Mouse (Mus musculus): ENCODE data around the gene Thap11. TPM values are rescaled to one million over a fixed set of nuclear protein-coding genes. Genes with fewer than 3 reads are reported as not detected.

The Thap11 gene
- polyA plus RNA-seq, 1 experiment, result 22.6 TPM

GRCm38 (mm10) chr8:105892432-105892831, 37.5 kb downstream of the Thap11 start:
- Histone ChIP-seq H3K4me1 (ENCODE audit: control insufficient read depth, insufficient read depth, low read length) (no peaks in the 10 kb centered on the region), H3K4me3 (ENCODE audit: insufficient read depth, low read length) (no peak overlapping the region), H3K27ac (ENCODE audit: insufficient read depth, low read length) (no peak overlapping the region)
- no peak for TF ChIP-seq POLR2A (IDR thresholded peaks at IDR 0.05; ENCODE audit: low read depth, low read length)
- TF ChIP-seq CTCF (IDR thresholded peaks at IDR 0.05; ENCODE audit: borderline replicate concordance, insufficient read depth, low read length), result no peak

GRCm38 (mm10) chr8:105893339-105893738, 38.4 kb downstream of the Thap11 start, which contains the start of gene Nrn1l:
Gene Nrn1l, plus strand, starts transcription at chr8:105893567.
- TF ChIP-seq CTCF (IDR thresholded peaks at IDR 0.05; ENCODE audit: borderline replicate concordance, insufficient read depth, low read length) (no peak), POLR2A (IDR thresholded peaks at IDR 0.05; ENCODE audit: low read depth, low read length) (no peak)
- Histone ChIP-seq H3K27ac (ENCODE audit: insufficient read depth, low read length) (no peak within 1 kb of the TSS), H3K4me3 (ENCODE audit: insufficient read depth, low read length) (no peak within 1 kb of the TSS), H3K4me1 (ENCODE audit: control insufficient read depth, insufficient read depth, low read length) (no peaks in the 10 kb centered on the region)

- Histone ChIP-seq H3K4me3 (ENCODE audit: insufficient read depth, low read length) (no peak overlapping the region), H3K4me1 (ENCODE audit: control insufficient read depth, insufficient read depth, low read length) (peaks cover 4% of the 10 kb centered on the region), H3K27ac (ENCODE audit: insufficient read depth, low read length) (no peak overlapping the region)
- no peak for TF ChIP-seq CTCF (IDR thresholded peaks at IDR 0.05; ENCODE audit: borderline replicate concordance, insufficient read depth, low read length)
- no peak for TF ChIP-seq POLR2A (IDR thresholded peaks at IDR 0.05; ENCODE audit: low read depth, low read length)
Observed at GRCm38 (mm10) chr8:105897801-105898480, 43.0 kb downstream of the Thap11 start.

GRCm38 (mm10) chr8:105900180-105900940, 45.4 kb downstream of the Thap11 start, which contains the start of gene Pskh1:
Gene Pskh1, plus strand, starts transcription at chr8:105900441.
- TF ChIP-seq POLR2A (IDR thresholded peaks at IDR 0.05; ENCODE audit: low read depth, low read length) (peak; percentile 85), CTCF (IDR thresholded peaks at IDR 0.05; ENCODE audit: borderline replicate concordance, insufficient read depth, low read length) (no peak)
- Histone ChIP-seq H3K4me1 (ENCODE audit: control insufficient read depth, insufficient read depth, low read length) (peaks cover 4% of the 10 kb centered on the region), H3K4me3 (ENCODE audit: insufficient read depth, low read length) (peak within 1 kb of the TSS; percentile 96), H3K27ac (ENCODE audit: insufficient read depth, low read length) (peak within 1 kb of the TSS; percentile 56)

GRCm38 (mm10) chr8:105900941-105901616, 46.1 kb downstream of the Thap11 start:
- H3K4me3 ChIP-seq (ENCODE audit: insufficient read depth, low read length), result peak overlapping the region; percentile 96
- TF ChIP-seq CTCF (IDR thresholded peaks at IDR 0.05; ENCODE audit: borderline replicate concordance, insufficient read depth, low read length) (no peak), POLR2A (IDR thresholded peaks at IDR 0.05; ENCODE audit: low read depth, low read length) (no peak; the same call in none of the 2 replicates)
- peaks cover 4% of the 10 kb centered on the region for H3K4me1 ChIP-seq (ENCODE audit: control insufficient read depth, insufficient read depth, low read length)
- H3K27ac ChIP-seq (ENCODE audit: insufficient read depth, low read length), result peak overlapping the region; percentile 56

Other genes with a start within 250 kb of the Thap11 start
- 31.7 and 40.8 TPM in 2 replicates for gene Ripor1, start 249.9 kb upstream of the Thap11 start, polyA plus RNA-seq (2011; ENCODE audit: insufficient read length, low read depth, missing spikeins)
- 55.2 and 69.7 TPM in 2 replicates for gene Ctcf, start 218.6 kb upstream of the Thap11 start, polyA plus RNA-seq (2011; ENCODE audit: insufficient read length, low read depth, missing spikeins)
- not detected in 2 replicates for gene Agrp, start 217.7 kb upstream of the Thap11 start, polyA plus RNA-seq (2011; ENCODE audit: insufficient read length, low read depth, missing spikeins)
- 0.42 and 0.58 TPM in 2 replicates for gene Carmil2, start 168.9 kb upstream of the Thap11 start, polyA plus RNA-seq (2011; ENCODE audit: insufficient read length, low read depth, missing spikeins)
- 24.6 and 26.5 TPM in 2 replicates for gene Acd, start 154.0 kb upstream of the Thap11 start, polyA plus RNA-seq (2011; ENCODE audit: insufficient read length, low read depth, missing spikeins)
- gene Pard6a, start 154.0 kb upstream of the Thap11 start, polyA plus RNA-seq (2011; ENCODE audit: insufficient read length, low read depth, missing spikeins), result 7.9 and 15.8 TPM in 2 replicates
- not detected in 2 replicates for gene 4933405L10Rik, start 147.5 kb upstream of the Thap11 start, polyA plus RNA-seq (2011; ENCODE audit: insufficient read length, low read depth, missing spikeins)
- gene Enkd1, start 146.9 kb upstream of the Thap11 start, polyA plus RNA-seq (2011; ENCODE audit: insufficient read length, low read depth, missing spikeins), result 5.9 and 9.1 TPM in 2 replicates
- 4.7 and 5.6 TPM in 2 replicates for gene Gfod2, start 96.5 kb upstream of the Thap11 start, polyA plus RNA-seq (2011; ENCODE audit: insufficient read length, low read depth, missing spikeins)
- gene Ranbp10, start 27.8 kb upstream of the Thap11 start, polyA plus RNA-seq (2011; ENCODE audit: insufficient read length, low read depth, missing spikeins), result 18.4 and 18.6 TPM in 2 replicates
- not detected in 2 replicates for gene Tsnaxip1, start 27.4 kb upstream of the Thap11 start, polyA plus RNA-seq (2011; ENCODE audit: insufficient read length, low read depth, missing spikeins)
- gene Cenpt, start 1.9 kb upstream of the Thap11 start, polyA plus RNA-seq (2011; ENCODE audit: insufficient read length, low read depth, missing spikeins), result 35.4 and 40.3 TPM in 2 replicates
- gene Nutf2, start 5.4 kb downstream of the Thap11 start, polyA plus RNA-seq (2011; ENCODE audit: insufficient read length, low read depth, missing spikeins), result 90.4 and 119 TPM in 2 replicates
- gene Edc4, start 25.7 kb downstream of the Thap11 start, polyA plus RNA-seq (2011; ENCODE audit: insufficient read length, low read depth, missing spikeins), result 45.5 and 51.8 TPM in 2 replicates
- gene Nrn1l, start 38.4 kb downstream of the Thap11 start, polyA plus RNA-seq (2011; ENCODE audit: insufficient read length, low read depth, missing spikeins), result 1.1 and 1.2 TPM in 2 replicates
- gene Pskh1, start 45.3 kb downstream of the Thap11 start, polyA plus RNA-seq (2011; ENCODE audit: insufficient read length, low read depth, missing spikeins), result 28.9 and 30.5 TPM in 2 replicates
- gene Ctrl, start 78.7 kb downstream of the Thap11 start, polyA plus RNA-seq (2011; ENCODE audit: insufficient read length, low read depth, missing spikeins), result not detected in 2 replicates
- 27.1 and 30.5 TPM in 2 replicates for gene Psmb10, start 83.3 kb downstream of the Thap11 start, polyA plus RNA-seq (2011; ENCODE audit: insufficient read length, low read depth, missing spikeins)
- 2.3 and 3.9 TPM in 2 replicates for gene Lcat, start 88.2 kb downstream of the Thap11 start, polyA plus RNA-seq (2011; ENCODE audit: insufficient read length, low read depth, missing spikeins)
- gene Slc12a4, start 111.0 kb downstream of the Thap11 start, polyA plus RNA-seq (2011; ENCODE audit: insufficient read length, low read depth, missing spikeins), result 60.2 and 82.1 TPM in 2 replicates
- not detected in 2 replicates for gene Dpep3, start 124.3 kb downstream of the Thap11 start, polyA plus RNA-seq (2011; ENCODE audit: insufficient read length, low read depth, missing spikeins)
- gene Dus2, start 136.2 kb downstream of the Thap11 start, polyA plus RNA-seq (2011; ENCODE audit: insufficient read length, low read depth, missing spikeins), result 13.4 and 17.4 TPM in 2 replicates
- not detected in 2 replicates for gene Dpep2nb, start 150.8 kb downstream of the Thap11 start, polyA plus RNA-seq (2011; ENCODE audit: insufficient read length, low read depth, missing spikeins)
- gene Ddx28, start 156.8 kb downstream of the Thap11 start, polyA plus RNA-seq (2011; ENCODE audit: insufficient read length, low read depth, missing spikeins), result 7.3 and 8.8 TPM in 2 replicates
- 69.6 and 78.6 TPM in 2 replicates for gene Nfatc3, start 203.7 kb downstream of the Thap11 start, polyA plus RNA-seq (2011; ENCODE audit: insufficient read length, low read depth, missing spikeins)